In genomic region chr10:4646074-4646473, GRCm38 (mm10) we compare ENCODE assay signal across 21 mouse cellular contexts. TPM values are rescaled to one million over a fixed set of nuclear protein-coding genes. Genes with fewer than 3 reads are reported as not detected.
DNase-seq lines count a peak whose midpoint lies in the region; ATAC-seq and TF ChIP-seq lines count a peak whose summit lies in the region.
"Had no signal": no experiment of that assay in that cellular context is flagged by ENCODE, and none has a peak within 500 bp of the region (broad histone marks: within the 10 kb centered on the region; RNA-seq: fewer than 3 reads in every experiment).

No protein-coding gene starts in this region.

- H3K27me3 ChIP-seq in heart, embryonic 12.5 days (replicated peaks), result no peaks in the 10 kb centered on the region
- no peaks in the 10 kb centered on the region for H3K27me3 ChIP-seq in liver, adult 2 months (ENCODE audit: control insufficient read depth, insufficient read depth, low read length)
- no peaks in the 10 kb centered on the region for H3K27me3 ChIP-seq in liver, embryonic 11.5 days (replicated peaks; ENCODE audit: control insufficient read depth, insufficient read depth, low read length)
- H3K27me3 ChIP-seq: forebrain, embryonic 13.5 days; heart, embryonic 15.5 days had no signal

- no peak for ATAC-seq in heart, embryonic 12.5 days (ENCODE audit: insufficient number of reproducible peaks, low FRiP score)
- no peak for ATAC-seq in liver, embryonic 11.5 days (replicated peaks; ENCODE audit: low FRiP score)
- ATAC-seq: CD4-positive, CD25-positive, alpha-beta regulatory T cell, adult 4 months; forebrain, embryonic 13.5 days; forebrain, postnatal 0 days had no signal

- peaks cover 2% of the 10 kb centered on the region; the same call in 1 of the 2 replicates for H3K79me2 ChIP-seq in liver, adult 2 months (ENCODE audit: control insufficient read depth, insufficient read depth, low read length)

- no peak for TF ChIP-seq POLR2A in liver, adult 2 months (IDR thresholded peaks at IDR 0.05; ENCODE audit: extremely low read depth, insufficient read depth, low read length)

- no peak overlapping the region for H3K4me3 ChIP-seq in heart, embryonic 12.5 days
- H3K4me3 ChIP-seq in liver, adult 2 months (ENCODE audit: insufficient read depth, low read depth, low read length), result no peak overlapping the region
- no peak overlapping the region for H3K4me3 ChIP-seq in liver, embryonic 11.5 days (ENCODE audit: low read depth, low read length)
- H3K4me3 ChIP-seq: embryonic facial prominence, embryonic 10.5 days; forebrain, embryonic 13.5 days; heart, embryonic 15.5 days; hindbrain, embryonic 10.5 days had no signal

- H3K4me1 ChIP-seq in heart, embryonic 12.5 days (replicated peaks), result no peaks in the 10 kb centered on the region
- H3K4me1 ChIP-seq in liver, adult 2 months (ENCODE audit: control insufficient read depth, insufficient read depth, low read length), result no peaks in the 10 kb centered on the region
- no peaks in the 10 kb centered on the region for H3K4me1 ChIP-seq in liver, embryonic 11.5 days (replicated peaks; ENCODE audit: control insufficient read depth, insufficient read depth, low read length)
- H3K4me1 ChIP-seq: embryonic facial prominence, embryonic 10.5 days; forebrain, embryonic 13.5 days; heart, embryonic 15.5 days; hindbrain, embryonic 10.5 days had no signal

- H3K9ac ChIP-seq in heart, embryonic 12.5 days, result no peak overlapping the region
- no peak overlapping the region for H3K9ac ChIP-seq in liver, adult 2 months (ENCODE audit: low read depth, low read length)
- no peak overlapping the region for H3K9ac ChIP-seq in liver, embryonic 11.5 days (ENCODE audit: low read depth, low read length)
- H3K9ac ChIP-seq: forebrain, embryonic 13.5 days; forebrain, postnatal 0 days; heart, embryonic 15.5 days; hindbrain, embryonic 14.5 days had no signal

- intact Hi-C loops in heart, postnatal 25 days (cut with DNase I), result no loop called here
- intact Hi-C loops in heart, postnatal 10 days (cut with DNase I), result no loop called here
- intact Hi-C loops in heart, postnatal 14 days (cut with DNase I), result no loop called here

- H3K27ac ChIP-seq in heart, embryonic 12.5 days (ENCODE audit: poor library complexity, severe bottlenecking), result no peak overlapping the region
- no peak overlapping the region; the same call in 1 of the 2 replicates for H3K27ac ChIP-seq in liver, adult 2 months (replicated peaks; ENCODE audit: insufficient read depth, low read depth, low read length)
- H3K27ac ChIP-seq in liver, embryonic 11.5 days (ENCODE audit: low read depth, low read length), result no peak overlapping the region
- H3K27ac ChIP-seq: embryonic facial prominence, embryonic 10.5 days; forebrain, embryonic 13.5 days; heart, embryonic 15.5 days; hindbrain, embryonic 10.5 days; hindbrain, embryonic 14.5 days had no signal

- H3K9me3 ChIP-seq in heart, embryonic 12.5 days (replicated peaks), result no peaks in the 10 kb centered on the region
- H3K9me3 ChIP-seq in liver, embryonic 11.5 days (ENCODE audit: control insufficient read depth, low read length), result no peaks in the 10 kb centered on the region
- H3K9me3 ChIP-seq: embryonic facial prominence, embryonic 10.5 days; forebrain, embryonic 13.5 days; G1E; heart, embryonic 15.5 days; hindbrain, embryonic 10.5 days had no signal

- DNase-seq in heart, adult 11 months, result peak; percentile 90
- no peak for DNase-seq in heart, postnatal 25 days (ENCODE audit: low spot score)
- peak; percentile 29 to 34 for DNase-seq in heart, postnatal 10 days
- peak; percentile 43 for DNase-seq in liver, adult 2 months (ENCODE audit: extremely low read depth, low read depth, low spot score)
- DNase-seq in liver, embryonic 11.5 days (ENCODE audit: low spot score), result no peak
- DNase-seq in heart, postnatal 14 days, result peak; percentile 3 to 21
- DNase-seq: adrenal gland, adult 8-10 months; adrenal gland, postnatal 36 days; B cell, adult 2 months; cerebellum, adult 2 months; cerebellum, postnatal 10 days; forebrain, postnatal 0 days; gastrocnemius, postnatal 14 days had no signal

- WGBS in heart, embryonic 12.5 days, result 76% methylated on average over 7 of the region's 7 CpGs
- 80% methylated on average over 7 of the region's 7 CpGs for WGBS in liver, adult 2 months
- WGBS in liver, embryonic 11.5 days, result 81% methylated on average over 7 of the region's 7 CpGs

- no peak overlapping the region for H3K4me2 ChIP-seq in heart, embryonic 12.5 days
- H3K4me2 ChIP-seq in liver, embryonic 11.5 days, result no peak overlapping the region
- H3K4me2 ChIP-seq: forebrain, embryonic 13.5 days; heart, embryonic 15.5 days; hindbrain, embryonic 14.5 days had no signal

- no peak for TF ChIP-seq CTCF in liver, adult 2 months (IDR thresholded peaks at IDR 0.05; ENCODE audit: low read depth, low read length)

- no peaks in the 10 kb centered on the region for H3K36me3 ChIP-seq in heart, embryonic 12.5 days
- H3K36me3 ChIP-seq in liver, adult 2 months (ENCODE audit: control insufficient read depth, insufficient read depth, low read length), result no peaks in the 10 kb centered on the region
- H3K36me3 ChIP-seq in liver, embryonic 11.5 days (ENCODE audit: control insufficient read depth, insufficient read depth, low read length), result no peaks in the 10 kb centered on the region
- H3K36me3 ChIP-seq: embryonic facial prominence, embryonic 10.5 days; G1E; heart, embryonic 15.5 days; hindbrain, embryonic 10.5 days had no signal

RNA-seq across cellular contexts. Expression of gene Esr1, which starts 34.7 kb away (rescaled TPM):
- total RNA-seq in heart, postnatal 25 days (2021), result under 1 TPM; 0.67 to 0.99 TPM
- 1 to 10 TPM in 1 of 2 experiments, under 1 TPM in 1; 0.97 to 1.3 TPM for total RNA-seq in heart, postnatal 10 days (2021)
- 1.00 and 1.2 TPM in 2 replicates for polyA plus RNA-seq in heart, embryonic 12.5 days (2016; fragmentation: Nextera tagmentation; extraction: Ambion mirVana)
- 30.3 and 36.3 TPM in 2 replicates for total RNA-seq in liver, adult 2 months (2014; rRNA removed)
- polyA plus RNA-seq in liver, adult 2 months (2012; rRNA removed), result 12.2 and 18.8 TPM in 2 replicates
- polyA plus RNA-seq in liver, embryonic 11.5 days (2014; fragmentation: Nextera tagmentation; extraction: Ambion mirVana), result 0.05 and 0.14 TPM in 2 replicates
- total RNA-seq in heart, postnatal 14 days (2021), result 1 to 10 TPM in 1 of 2 experiments, under 1 TPM in 1; 0.59 to 1.2 TPM
- polyA plus RNA-seq: forebrain, embryonic 13.5 days; G1E had no signal

Comparison
In these comparisons a context has a peak if more than half of its experiments do, and no peak if none do; other contexts are left out.
1. DNase-seq: peak in heart, adult 11 months (single experiment), heart, postnatal 10 days (2 of 2), liver, adult 2 months (single experiment) and heart, postnatal 14 days (2 of 2); none in heart, postnatal 25 days (single experiment) and liver, embryonic 11.5 days (single experiment).
2. RNA of gene Esr1, which starts 34.7 kb away (total RNA-seq): 30.3 to 36.3 TPM in liver, adult 2 months; 0.97 to 1.3 TPM in heart, postnatal 10 days, 0.59 to 1.2 TPM in heart, postnatal 14 days and 0.67 to 0.99 TPM in heart, postnatal 25 days; every median in the first group is over 10 times any median in the second.